Mouse (Mus musculus) gastrocnemius, adult 18-20 months (tissue): ENCODE measurements around the gene Ampd3. TPM values are rescaled to one million over a fixed set of nuclear protein-coding genes. Genes with fewer than 3 reads are reported as not detected.

ENCODE experiments used
- DNase-seq: peaks from one replicate; pipeline ENCODE4 v3.0.0; 2021; ENCODE audit warnings: low spot score
- microRNA-seq: library from miRNA; unstranded; fragments of <30 nt; microRNA quantifications from one replicate; pipeline ENCODE4 v1.2.0, GENCODE M21; 2021
- total RNA-seq, 2 experiments: library from RNA; stranded (reverse); gene quantifications; 2 replicates each; pipeline ENCODE4 v1.2.3; 2021

The Ampd3 gene
- total RNA-seq, 2 experiments from 2014 or later: 10.8 to 15.2 TPM

DNA sequence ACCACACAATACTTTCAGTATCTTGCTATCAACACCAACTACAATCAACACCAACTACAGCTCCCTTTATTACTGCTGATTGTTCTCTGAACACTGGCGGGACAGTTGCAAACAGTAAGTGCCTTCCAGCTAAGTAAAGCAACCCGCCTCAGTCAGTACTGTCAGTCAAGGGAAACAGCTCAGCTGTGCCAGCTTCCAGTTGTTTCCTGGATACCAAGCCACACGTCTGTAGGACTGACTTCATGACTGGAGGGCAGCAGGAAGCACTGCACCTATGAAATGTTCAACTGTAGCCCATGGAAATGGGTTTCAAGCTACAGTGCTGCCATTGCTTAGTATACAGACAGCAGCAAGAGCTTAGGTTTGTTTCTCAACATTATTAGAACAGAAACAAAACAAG is 66.5 kb downstream of the Ampd3 start:
- DNase-seq: no peak

DNA sequence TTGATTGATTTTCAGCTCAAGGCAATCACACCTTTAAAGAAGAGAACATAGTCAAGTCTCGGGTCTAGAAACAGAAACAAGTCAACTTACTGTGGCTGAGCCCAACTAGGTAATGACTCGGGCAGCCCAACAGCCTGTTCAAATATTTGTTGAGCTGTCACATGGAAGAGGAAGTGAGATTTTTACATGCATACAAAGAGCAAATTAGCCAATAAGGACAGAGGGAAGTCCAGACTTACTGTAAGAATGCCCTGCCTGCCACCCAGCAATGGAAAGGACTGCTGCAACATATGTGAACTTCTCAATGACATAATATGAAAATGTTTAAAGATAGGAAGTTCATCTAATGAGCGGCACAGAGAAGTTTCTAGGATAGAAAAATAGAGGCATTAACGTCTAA is 72.3 kb downstream of the Ampd3 start:
- no peak for DNase-seq

DNA sequence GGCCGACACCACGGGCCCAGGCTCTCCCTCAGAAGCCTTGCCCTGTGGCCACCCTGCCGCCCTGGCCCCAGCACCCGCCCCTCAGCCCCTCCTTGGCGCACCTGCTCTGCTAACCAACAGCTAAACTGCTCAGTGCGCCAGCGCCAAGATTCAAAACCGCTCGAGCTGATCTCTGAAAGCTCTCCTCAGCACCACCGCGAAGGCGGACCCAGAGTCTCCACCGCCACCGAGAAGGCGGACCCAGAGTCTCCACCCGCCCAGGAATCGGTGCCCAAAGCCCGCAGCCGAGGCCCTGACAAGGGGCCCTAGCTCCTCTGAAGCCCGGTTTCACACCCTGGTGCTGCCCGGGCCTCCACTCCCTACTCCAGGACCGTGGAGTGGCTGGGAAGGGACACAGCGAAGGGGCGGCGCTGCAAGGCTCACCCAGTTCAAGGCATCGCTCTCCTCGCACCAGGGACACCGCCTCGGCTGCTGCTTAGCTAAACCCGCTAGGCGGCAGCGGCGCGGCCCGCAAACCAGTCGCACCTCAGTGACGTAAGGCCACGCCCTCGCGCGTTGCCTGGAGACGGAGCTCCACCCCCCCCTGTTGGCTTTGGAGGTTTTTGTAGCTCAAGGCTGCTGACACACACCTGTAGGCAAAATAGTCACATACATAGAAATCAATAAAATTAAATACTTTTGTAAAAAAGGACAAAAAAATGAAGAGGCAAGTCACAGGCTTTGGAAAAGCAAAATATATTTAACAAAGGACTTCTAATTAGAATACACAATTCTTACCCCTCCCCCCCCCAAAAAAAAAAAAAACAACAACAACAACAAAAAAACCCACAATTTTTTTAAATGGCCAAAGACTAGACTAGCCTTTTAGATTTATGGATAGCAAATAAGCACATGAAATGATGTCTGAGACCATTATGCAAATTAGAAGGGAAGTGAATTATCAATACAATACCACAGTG is 76.2 kb downstream of the Ampd3 start, which contains the start of gene Rnf141:
Gene Rnf141, minus strand, starts transcription at position 542 of the 959 bp plus-strand sequence.
- peak; percentile 88 for DNase-seq

DNA sequence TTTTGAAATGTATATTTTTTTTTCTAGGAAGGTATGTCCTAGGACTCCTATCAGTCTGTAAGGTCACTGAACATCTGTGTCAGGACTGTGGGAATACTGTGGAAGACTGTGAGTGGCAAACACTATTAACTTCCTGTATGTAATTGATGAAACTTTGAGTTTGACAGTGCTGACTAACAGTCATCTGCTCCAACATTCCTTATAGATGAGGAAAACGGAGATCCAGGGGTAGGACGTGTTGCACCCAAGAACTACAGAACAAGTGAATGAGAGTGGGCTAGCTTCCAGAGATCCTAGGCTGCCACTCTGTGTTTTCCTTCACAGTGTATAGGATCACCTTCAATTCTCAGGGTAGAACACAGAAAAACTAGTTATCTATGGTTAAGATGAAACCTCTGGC is 79.3 kb downstream of the Ampd3 start:
- no peak for DNase-seq

DNA sequence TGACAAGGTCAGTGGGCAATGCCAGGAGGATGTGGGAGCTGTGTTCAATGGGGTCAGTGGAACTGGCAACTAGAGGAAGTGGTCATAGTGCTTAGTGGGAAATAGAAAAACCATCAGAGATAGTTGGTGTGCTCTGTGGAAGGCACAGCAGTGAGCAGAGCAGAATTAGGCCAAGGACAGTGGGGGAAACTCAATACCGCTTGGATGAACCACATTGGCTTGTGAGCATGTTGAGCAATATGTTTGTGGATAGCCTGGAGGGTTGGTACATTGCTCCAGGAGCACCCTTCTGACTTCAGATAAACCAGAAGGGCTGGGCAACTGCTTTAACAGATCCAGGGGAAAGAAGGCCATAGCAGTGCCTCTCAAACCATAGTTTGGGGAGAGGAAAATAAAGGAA is 80.4 kb downstream of the Ampd3 start:
- no peak for DNase-seq

DNA sequence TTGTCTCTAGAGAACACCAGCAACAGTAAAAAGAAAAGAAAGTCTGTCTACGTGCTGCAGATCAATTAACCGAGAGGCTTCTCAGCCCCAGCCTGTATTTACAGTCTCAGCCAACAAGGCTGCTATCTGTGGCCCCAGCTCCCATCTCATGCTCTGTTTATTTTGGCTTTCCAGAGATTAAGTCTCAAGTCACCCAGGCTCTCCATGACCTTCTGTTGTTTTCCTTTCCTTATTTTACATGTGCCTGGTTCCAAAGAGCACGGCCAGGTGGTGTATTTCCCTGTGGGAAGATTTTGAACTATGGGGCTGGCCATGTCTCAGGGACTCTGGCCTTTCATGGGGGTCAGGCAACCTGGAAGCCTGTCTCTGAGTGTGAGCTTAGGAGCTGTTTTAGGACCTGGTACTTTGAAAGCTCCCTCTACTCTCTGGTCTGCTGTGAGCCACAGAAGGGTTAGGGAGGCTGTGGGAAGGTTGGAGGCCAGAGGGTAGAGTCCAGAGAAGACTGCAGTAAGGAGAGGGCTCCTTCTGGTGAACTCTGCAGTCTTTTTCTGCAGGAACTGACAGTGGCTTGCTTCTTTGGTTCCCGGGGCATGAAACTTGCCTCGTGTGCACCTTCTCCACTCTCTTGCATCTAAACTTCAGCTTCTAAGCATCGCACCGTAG is 83.7 kb downstream of the Ampd3 start:
- DNase-seq: no peak

DNA sequence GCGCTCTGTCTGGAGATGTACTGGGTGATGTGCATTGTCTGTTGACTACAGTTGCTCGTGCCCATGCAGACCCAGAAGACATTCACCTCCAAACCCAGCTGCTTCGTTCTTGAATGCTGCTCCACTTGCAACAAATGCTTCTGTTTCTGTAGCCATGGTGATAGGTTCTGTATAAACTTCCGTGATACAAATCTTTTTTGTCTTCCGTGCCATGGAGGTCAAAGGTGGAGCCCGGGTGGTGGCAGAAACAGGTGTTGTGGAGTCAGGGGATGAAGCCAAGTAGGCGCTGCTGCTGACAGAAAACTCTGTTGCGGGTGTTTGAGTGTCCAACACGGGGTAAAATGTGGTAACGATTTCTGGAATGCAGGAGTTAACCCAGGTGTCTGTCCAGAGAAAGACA is 85.6 kb downstream of the Ampd3 start:
- no peak for DNase-seq

DNA sequence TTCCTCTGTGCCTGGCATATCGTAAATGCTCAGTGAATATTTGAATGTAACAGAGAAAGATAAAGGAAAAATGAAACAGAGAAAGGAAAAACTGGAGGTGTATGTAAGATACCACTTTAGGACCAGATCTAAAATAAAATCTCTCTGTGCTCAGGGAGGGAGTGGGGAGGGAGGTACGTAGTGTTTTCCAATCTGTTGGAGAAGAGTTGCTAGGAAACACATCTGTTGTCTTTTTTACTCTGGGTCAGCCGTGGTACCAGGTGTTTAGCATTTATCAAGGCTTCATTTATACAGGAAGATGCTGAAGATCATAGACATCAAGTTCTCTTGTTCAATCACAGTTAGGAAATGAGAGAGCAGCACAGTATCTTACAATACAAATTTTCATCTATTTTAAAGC is 86.5 kb downstream of the Ampd3 start:
- DNase-seq: no peak

DNA sequence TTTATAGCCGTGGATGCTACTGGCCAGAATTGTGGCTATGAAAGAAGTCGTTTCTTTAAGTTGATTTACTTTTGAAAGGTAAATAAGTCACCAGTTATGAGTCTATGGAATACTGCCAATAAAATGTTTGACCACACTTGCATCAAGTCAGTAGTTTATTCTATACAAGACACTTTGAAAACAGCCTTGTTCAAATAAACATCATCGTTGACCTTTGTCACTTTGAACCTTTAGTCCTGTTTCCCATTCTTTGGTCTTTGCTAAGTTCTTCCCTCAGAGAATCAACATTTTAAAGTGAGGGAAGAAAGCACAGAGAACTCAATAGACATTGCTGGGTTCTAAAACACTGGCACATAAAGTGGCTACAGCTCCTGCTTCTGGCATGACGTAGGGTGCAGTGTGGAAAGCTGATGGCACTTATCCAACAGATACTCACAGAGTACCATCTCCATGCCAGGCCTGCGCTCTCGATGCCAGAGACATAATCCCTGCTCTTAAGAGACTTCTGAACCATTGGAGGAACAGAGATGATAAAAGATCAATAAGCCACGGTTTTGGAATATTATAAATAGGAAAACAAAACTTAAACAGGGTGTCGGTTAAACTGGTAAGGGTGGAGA is 87.0 kb downstream of the Ampd3 start:
- DNase-seq: no peak

DNA sequence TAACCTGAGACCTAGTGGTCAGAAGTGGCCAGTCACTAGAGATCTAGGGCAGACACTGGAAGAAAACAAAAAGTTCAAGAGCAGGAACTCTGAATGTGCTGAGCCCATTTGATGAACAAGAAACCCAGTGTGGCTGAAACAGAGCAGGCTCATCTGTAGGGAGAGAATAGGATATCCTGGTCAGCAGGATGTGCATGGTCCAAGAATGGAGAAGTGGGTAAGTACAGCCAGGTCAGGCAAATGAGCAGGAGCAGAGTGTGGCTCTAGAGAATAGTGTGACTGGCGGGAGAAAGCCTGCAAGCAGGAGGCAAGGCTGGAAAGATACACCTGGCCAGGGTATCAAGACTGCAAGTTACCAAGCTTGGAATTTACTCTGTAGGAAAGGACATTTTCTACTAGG is 87.6 kb downstream of the Ampd3 start:
- no peak for DNase-seq

DNA sequence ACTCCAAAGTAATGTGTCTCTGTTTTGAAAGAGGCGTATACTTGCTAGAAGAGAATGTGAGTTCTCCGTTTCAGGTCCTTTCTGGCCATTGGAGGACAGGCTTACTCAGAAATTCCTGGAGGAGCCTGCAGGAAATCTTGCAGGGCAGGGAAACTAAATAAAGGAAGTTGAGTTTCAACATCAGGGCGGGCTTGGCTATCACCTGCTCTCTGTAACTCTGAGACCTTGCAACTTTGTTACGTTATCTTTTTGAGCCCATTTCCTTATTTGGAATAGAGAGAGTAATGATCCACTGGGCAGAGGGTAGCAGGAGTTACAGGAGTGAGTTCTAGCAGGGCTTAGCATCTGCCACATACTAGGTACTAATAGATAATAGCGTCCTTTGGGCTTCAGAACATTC is 92.1 kb downstream of the Ampd3 start:
- DNase-seq: no peak

Small RNA genes lying within 50 kb of the gene (microRNA-seq; reads per million reads assigned to microRNA genes)
- not detected for gene Gm47282

Other genes with a start within 250 kb of the Ampd3 start
- 1 to 10 TPM; 9.1 to 9.3 TPM for gene Sbf2, start 153.3 kb upstream of the Ampd3 start, total RNA-seq
- gene Adm, start 140.5 kb upstream of the Ampd3 start, total RNA-seq: 1 to 10 TPM; 2.9 to 4.0 TPM
- gene Rnf141, start 76.3 kb downstream of the Ampd3 start, total RNA-seq: 10 to 100 TPM; 19.3 to 23.7 TPM
- gene Lyve1, start 95.0 kb downstream of the Ampd3 start, total RNA-seq: 1 to 10 TPM; 3.9 to 6.5 TPM
- gene Mrvi1, start 214.3 kb downstream of the Ampd3 start, total RNA-seq: 1 to 10 TPM; 4.7 to 5.2 TPM